Mouse (Mus musculus) embryonic facial prominence, embryonic 15.5 days (tissue): ENCODE data around the gene Map3k9. TPM values are rescaled to one million over a fixed set of nuclear protein-coding genes. Genes with fewer than 3 reads are reported as not detected.

Experiments
- ATAC-seq: fragments of 200-750 bp; cut with Nextera tagmentation; 2 replicates; pipeline ENCODE4 v1.8.0; 2017; ENCODE audit warnings: low read depth, moderate TSS enrichment; ENCODE audit not compliant: insufficient number of reproducible peaks, low FRiP score, low TSS enrichment
- H3K27ac ChIP-seq: fragments of 300-500 bp; sonication (generic); replicated peaks from 2 replicates; pipeline ENCODE4 v1.5.1; 2015; ENCODE audit warnings: mild to moderate bottlenecking, inconsistent platforms
- H3K27me3 ChIP-seq: fragments of 300-500 bp; sonication (generic); 2 replicates; pipeline ENCODE4 v1.6.1; 2015; ENCODE audit warnings: inconsistent platforms
- H3K36me3 ChIP-seq: fragments of 300-500 bp; sonication (generic); 2 replicates; pipeline ENCODE4 v1.6.1; 2015; ENCODE audit warnings: mild to moderate bottlenecking, inconsistent platforms
- H3K4me1 ChIP-seq: fragments of 300-500 bp; sonication (generic); 2 replicates; pipeline ENCODE4 v1.6.1; 2015; ENCODE audit warnings: inconsistent platforms
- H3K4me2 ChIP-seq: fragments of 300-500 bp; sonication (generic); replicated peaks from 2 replicates; pipeline ENCODE4 v1.6.1; 2015; ENCODE audit warnings: mild to moderate bottlenecking, inconsistent platforms
- H3K4me3 ChIP-seq: fragments of 300-500 bp; sonication (generic); replicated peaks from 2 replicates; pipeline ENCODE4 v1.5.1; 2015; ENCODE audit warnings: mild to moderate bottlenecking, inconsistent platforms
- H3K9ac ChIP-seq: fragments of 300-500 bp; sonication (generic); 2 replicates; pipeline ENCODE4 v1.6.1; 2015; ENCODE audit warnings: inconsistent platforms
- H3K9me3 ChIP-seq: fragments of 300-500 bp; sonication (generic); replicated peaks from 2 replicates; pipeline ENCODE4 v1.6.1; 2016; ENCODE audit warnings: inconsistent platforms
- WGBS: fragments of 180-500 bp; shearing (Covaris S2); methylation state at CpG from one replicate; pipeline ENCODE4 v1.1.7; 2015; 5-methylcytosine and 5-hydroxymethylcytosine counted together
- polyA plus RNA-seq: library from polyadenylated mRNA; unstranded; fragments of >200 nt; fragmentation: Nextera tagmentation; extraction: Ambion mirVana; gene quantifications from 2 replicates; pipeline ENCODE4 v1.2.1, GENCODE M21; 2015

Gene Map3k9
- polyA plus RNA-seq, 1 experiment from 2014 or later: 2.0 TPM

GRCm38 (mm10) chr12:81748021-81748576 is 32.9 kb downstream of the Map3k9 start:
- H3K4me2 ChIP-seq: no peak overlapping the region
- no peak for ATAC-seq
- WGBS: 18% methylated on average over 4 of the region's 4 CpGs

GRCm38 (mm10) chr12:81746400-81747024 is 34.5 kb downstream of the Map3k9 start:
- no peak overlapping the region for H3K9ac ChIP-seq
- H3K27me3 ChIP-seq: no peaks in the 10 kb centered on the region
- WGBS: 61% methylated on average over 9 of the region's 9 CpGs
- no peaks in the 10 kb centered on the region for H3K9me3 ChIP-seq
- H3K4me2 ChIP-seq: no peak overlapping the region
- no peak overlapping the region for H3K4me3 ChIP-seq
- peaks cover 9% of the 10 kb centered on the region; the same call in 1 of the 2 replicates for H3K4me1 ChIP-seq
- ATAC-seq: no peak
- no peaks in the 10 kb centered on the region for H3K36me3 ChIP-seq
- H3K27ac ChIP-seq: no peak overlapping the region

More at GRCm38 (mm10) chr12:81748021-81748576, 32.9 kb downstream of the Map3k9 start:
- H3K36me3 ChIP-seq: no peaks in the 10 kb centered on the region
- no peak overlapping the region for H3K27ac ChIP-seq
- H3K4me1 ChIP-seq: peaks cover 9% of the 10 kb centered on the region; the same call in 1 of the 2 replicates
- no peaks in the 10 kb centered on the region for H3K9me3 ChIP-seq
- no peak overlapping the region for H3K4me3 ChIP-seq
- H3K9ac ChIP-seq: no peak overlapping the region
- no peaks in the 10 kb centered on the region for H3K27me3 ChIP-seq

- no peak overlapping the region for H3K4me2 ChIP-seq
- no peak overlapping the region for H3K4me3 ChIP-seq
- no peaks in the 10 kb centered on the region for H3K9me3 ChIP-seq
- no peak for ATAC-seq
- H3K27me3 ChIP-seq: no peaks in the 10 kb centered on the region
- no peaks in the 10 kb centered on the region for H3K36me3 ChIP-seq
- 73% methylated on average over 11 of the region's 11 CpGs for WGBS
- H3K27ac ChIP-seq: no peak overlapping the region
- H3K9ac ChIP-seq: no peak overlapping the region
- H3K4me1 ChIP-seq: no peaks in the 10 kb centered on the region
Measured at GRCm38 (mm10) chr12:81735246-81736070, 45.5 kb downstream of the Map3k9 start.

GRCm38 (mm10) chr12:81726246-81726822 is 54.6 kb downstream of the Map3k9 start:
- Histone ChIP-seq H3K9ac (no peak overlapping the region), H3K36me3 (no peaks in the 10 kb centered on the region), H3K9me3 (no peaks in the 10 kb centered on the region), H3K4me2 (no peak overlapping the region), H3K4me1 (no peaks in the 10 kb centered on the region), H3K4me3 (no peak overlapping the region), H3K27ac (no peak overlapping the region), H3K27me3 (no peaks in the 10 kb centered on the region)
- no peak for ATAC-seq
- whole genome bisulfite sequencing: 76% methylated on average over 8 of the region's 8 CpGs

- no peak for ATAC-seq
- Histone ChIP-seq H3K36me3 (no peaks in the 10 kb centered on the region), H3K4me3 (no peak overlapping the region), H3K9me3 (no peaks in the 10 kb centered on the region), H3K27ac (no peak overlapping the region), H3K4me2 (no peak overlapping the region), H3K27me3 (no peaks in the 10 kb centered on the region), H3K9ac (no peak overlapping the region), H3K4me1 (no peaks in the 10 kb centered on the region)
- 89% methylated on average over 6 of the region's 6 CpGs for WGBS
Measured at GRCm38 (mm10) chr12:81724776-81725175, 56.2 kb downstream of the Map3k9 start.

- Histone ChIP-seq H3K4me1 (no peaks in the 10 kb centered on the region), H3K27me3 (no peaks in the 10 kb centered on the region), H3K36me3 (no peaks in the 10 kb centered on the region), H3K9me3 (no peaks in the 10 kb centered on the region), H3K9ac (no peak overlapping the region), H3K27ac (no peak overlapping the region), H3K4me3 (no peak overlapping the region), H3K4me2 (no peak overlapping the region)
- 75% methylated on average over 7 of the region's 7 CpGs for WGBS
- no peak for ATAC-seq
Measured at GRCm38 (mm10) chr12:81723375-81723774, 57.6 kb downstream of the Map3k9 start.

GRCm38 (mm10) chr12:81719715-81720114 is 61.3 kb downstream of the Map3k9 start:
- H3K27ac ChIP-seq: no peak overlapping the region
- no peak overlapping the region for H3K4me2 ChIP-seq
- H3K4me1 ChIP-seq: no peaks in the 10 kb centered on the region
- H3K9ac ChIP-seq: no peak overlapping the region
- ATAC-seq: no peak
- H3K9me3 ChIP-seq: no peaks in the 10 kb centered on the region
- 84% methylated on average over 8 of the region's 8 CpGs for WGBS
- no peak overlapping the region for H3K4me3 ChIP-seq
- H3K36me3 ChIP-seq: no peaks in the 10 kb centered on the region
- no peaks in the 10 kb centered on the region for H3K27me3 ChIP-seq

- Histone ChIP-seq H3K9ac (no peak overlapping the region), H3K27me3 (no peaks in the 10 kb centered on the region), H3K4me2 (no peak overlapping the region), H3K4me1 (no peaks in the 10 kb centered on the region), H3K4me3 (no peak overlapping the region), H3K9me3 (no peaks in the 10 kb centered on the region), H3K27ac (no peak overlapping the region), H3K36me3 (no peaks in the 10 kb centered on the region)
- ATAC-seq: no peak
- WGBS: 54% methylated on average over 5 of the region's 5 CpGs
Measured at GRCm38 (mm10) chr12:81719161-81719560, 61.8 kb downstream of the Map3k9 start.

GRCm38 (mm10) chr12:81712618-81713017 is 68.4 kb downstream of the Map3k9 start:
- no peak overlapping the region for H3K4me2 ChIP-seq
- 74% methylated on average over 4 of the region's 4 CpGs for WGBS
- no peak for ATAC-seq
- no peaks in the 10 kb centered on the region for H3K36me3 ChIP-seq
- no peak overlapping the region for H3K9ac ChIP-seq
- no peak overlapping the region for H3K4me3 ChIP-seq
- H3K4me1 ChIP-seq: no peaks in the 10 kb centered on the region
- no peaks in the 10 kb centered on the region for H3K27me3 ChIP-seq
- no peak overlapping the region for H3K27ac ChIP-seq
- H3K9me3 ChIP-seq: no peaks in the 10 kb centered on the region

GRCm38 (mm10) chr12:81702903-81703302 is 78.1 kb downstream of the Map3k9 start:
- H3K9ac ChIP-seq: no peak overlapping the region
- 3% methylated on average over 1 of the region's 1 CpGs for WGBS
- no peak for ATAC-seq
- H3K36me3 ChIP-seq: no peaks in the 10 kb centered on the region
- no peaks in the 10 kb centered on the region for H3K27me3 ChIP-seq
- H3K4me1 ChIP-seq: no peaks in the 10 kb centered on the region
- H3K4me3 ChIP-seq: no peak overlapping the region
- H3K9me3 ChIP-seq: no peaks in the 10 kb centered on the region
- H3K4me2 ChIP-seq: no peak overlapping the region
- no peak overlapping the region for H3K27ac ChIP-seq

- H3K27me3 ChIP-seq: no peaks in the 10 kb centered on the region
- ATAC-seq: no peak
- no peaks in the 10 kb centered on the region for H3K4me1 ChIP-seq
- no peak overlapping the region for H3K27ac ChIP-seq
- H3K9me3 ChIP-seq: no peaks in the 10 kb centered on the region
- no peaks in the 10 kb centered on the region for H3K36me3 ChIP-seq
- 32% methylated on average over 4 of the region's 4 CpGs for WGBS
- no peak overlapping the region for H3K9ac ChIP-seq
- H3K4me2 ChIP-seq: no peak overlapping the region
- no peak overlapping the region for H3K4me3 ChIP-seq
Measured at GRCm38 (mm10) chr12:81698011-81698410, 83.0 kb downstream of the Map3k9 start.
